Mouse (Mus musculus) natural killer cell, adult 2 months (primary cell): ENCODE data around the gene Cbr4.

Experiments
- DNase-seq, 2 experiments: peaks; one replicate each; pipeline ENCODE4 v3.0.0; 2022; ENCODE audit warnings: low spot score in 2 of 2

Cbr4 gene

DNA sequence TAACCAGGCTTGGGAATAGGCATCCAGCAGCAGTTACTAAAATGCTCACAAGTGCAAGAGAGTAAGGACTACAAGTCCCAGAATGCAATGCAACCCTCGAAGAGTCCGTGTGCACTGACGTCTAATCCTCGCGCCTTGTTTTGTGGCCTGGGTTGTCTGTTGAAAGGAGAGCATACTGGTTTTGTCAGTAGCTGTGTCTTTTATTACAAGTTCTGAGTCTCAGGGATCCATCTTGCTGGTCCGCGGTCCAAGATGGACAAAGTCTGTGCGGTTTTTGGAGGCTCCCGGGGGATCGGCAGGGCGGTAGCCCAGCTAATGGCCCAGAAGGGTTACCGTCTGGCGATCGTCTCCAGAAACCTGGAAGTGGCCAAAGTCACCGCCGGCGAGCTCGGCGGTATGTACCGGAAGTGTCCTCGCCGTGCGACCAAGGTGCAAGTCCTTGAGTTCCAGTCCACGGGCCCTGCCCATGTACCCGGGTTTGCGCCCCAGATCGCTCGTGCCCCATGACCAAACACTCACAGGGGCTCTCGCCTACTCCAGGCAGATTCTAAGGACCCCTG lies at the start of gene Cbr4:
Gene Cbr4, plus strand, starts transcription at position 138 of the 560 bp plus-strand sequence.
- peak; percentile 85 to 86 for DNase-seq

DNA sequence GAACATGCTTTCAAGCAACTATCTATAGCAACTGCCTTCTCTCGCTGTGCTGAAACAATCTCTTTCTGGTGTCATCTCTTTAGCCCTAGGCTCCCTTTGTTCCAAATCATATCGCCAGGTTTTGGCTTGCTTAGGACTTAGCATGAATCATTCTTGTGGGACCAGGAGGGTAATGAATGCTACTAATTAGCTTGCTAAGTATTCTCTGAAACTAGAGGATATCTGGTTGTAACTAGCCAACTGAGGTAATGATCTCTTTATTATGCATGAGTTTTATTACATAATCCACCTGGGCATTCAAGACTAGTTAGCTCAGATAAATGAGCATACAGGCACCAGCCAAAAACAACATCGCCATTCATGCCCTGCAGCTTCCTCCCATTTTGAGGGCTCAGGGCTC lies 44.5 kb upstream of the Cbr4 start:
- DNase-seq, result no peak

GRCm38 (mm10) chr8:61444358-61444757 lies 43.2 kb upstream of the Cbr4 start:
- no peak for DNase-seq

DNA sequence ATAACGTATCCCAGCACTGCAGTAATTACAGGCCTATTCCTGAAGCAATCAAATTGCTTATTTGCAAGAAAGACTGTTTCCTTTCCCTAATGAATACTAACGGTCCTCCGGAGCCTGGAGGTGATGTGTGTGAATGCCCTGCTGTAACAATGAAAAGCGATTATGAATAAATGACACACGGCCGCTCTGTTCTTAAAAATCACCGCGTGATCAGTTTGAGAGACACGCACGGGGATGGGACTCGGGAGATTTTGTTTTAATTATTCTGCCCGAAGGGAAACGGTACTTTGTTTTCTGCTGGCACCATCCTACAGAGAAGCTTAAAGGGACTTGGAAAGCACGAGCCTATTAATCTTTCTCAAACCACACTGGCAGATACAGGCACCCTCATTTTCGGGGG lies 41.2 kb upstream of the Cbr4 start:
- DNase-seq, result no peak

DNA sequence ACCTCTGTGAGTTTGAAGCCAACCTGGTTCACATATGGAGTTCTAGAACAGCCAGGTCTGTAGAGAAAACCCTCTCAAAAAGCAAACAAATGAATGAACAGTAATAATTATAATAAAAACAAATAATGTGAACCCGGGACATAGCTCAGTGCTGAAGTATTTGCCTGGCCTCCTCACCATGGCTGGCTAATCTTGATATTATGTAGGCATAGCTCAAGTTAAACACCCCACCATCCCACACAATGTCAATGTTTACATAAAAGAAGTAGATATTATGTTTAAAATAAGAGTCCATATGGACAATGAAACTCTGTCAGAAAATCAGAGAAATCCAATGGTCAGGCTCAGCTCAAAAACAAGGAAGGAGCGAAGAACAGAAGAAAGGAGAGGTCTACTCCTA lies 39.4 kb upstream of the Cbr4 start:
- no peak for DNase-seq

DNA sequence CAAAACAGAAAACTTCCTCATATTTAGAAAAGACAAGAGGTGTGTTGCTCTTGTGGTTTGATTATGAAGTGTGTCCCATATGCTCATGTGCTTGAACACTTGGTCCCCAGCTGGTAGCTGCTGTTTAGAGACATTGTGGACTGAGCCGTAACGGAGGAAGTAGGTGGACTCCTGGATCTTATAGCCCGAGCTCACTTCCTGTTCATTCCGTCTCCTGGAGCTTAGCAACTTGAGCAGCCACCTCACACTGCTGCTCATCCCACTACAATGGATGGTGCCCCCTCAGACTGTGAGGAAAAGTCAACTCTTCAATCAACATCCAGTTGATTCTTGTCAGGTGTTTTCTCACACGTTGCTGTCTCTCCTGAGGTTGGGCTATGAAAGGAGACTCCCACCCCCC lies 38.7 kb upstream of the Cbr4 start:
- DNase-seq, result no peak

- peak in 1 of 2 experiments; percentile 1 for DNase-seq
These were observed 36.5 kb upstream of the Cbr4 start for GRCm38 (mm10) chr8:61450916-61451575.

DNA sequence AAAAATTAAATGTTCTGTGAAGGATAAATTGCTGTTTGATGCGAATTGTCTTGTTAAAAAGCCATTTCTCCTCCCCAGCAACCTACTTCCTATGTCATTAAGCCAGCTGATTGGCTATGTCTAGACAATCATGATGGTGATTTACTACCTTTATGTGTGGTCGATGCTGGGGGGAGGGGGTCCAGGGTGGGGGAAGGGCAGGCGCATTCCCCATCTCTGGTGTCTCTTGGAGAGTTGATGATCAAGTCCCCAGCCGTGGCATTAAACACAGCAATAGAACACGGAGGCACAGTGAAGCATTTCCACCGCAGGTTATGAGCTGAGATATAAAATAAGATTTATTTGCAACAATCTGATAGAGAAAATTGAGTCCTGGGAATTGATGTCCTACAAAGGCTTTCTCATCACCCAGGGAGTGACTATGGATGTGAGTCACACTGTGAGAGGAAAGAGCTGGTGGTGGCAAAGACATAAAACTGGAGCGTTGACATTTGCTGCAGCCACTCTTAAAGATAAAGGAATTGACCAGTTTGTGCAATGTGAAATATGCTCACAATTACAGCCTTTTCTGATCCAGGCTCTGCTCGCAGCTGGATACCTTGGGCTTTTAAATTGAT lies 35.7 kb upstream of the Cbr4 start:
- DNase-seq, result no peak

DNA sequence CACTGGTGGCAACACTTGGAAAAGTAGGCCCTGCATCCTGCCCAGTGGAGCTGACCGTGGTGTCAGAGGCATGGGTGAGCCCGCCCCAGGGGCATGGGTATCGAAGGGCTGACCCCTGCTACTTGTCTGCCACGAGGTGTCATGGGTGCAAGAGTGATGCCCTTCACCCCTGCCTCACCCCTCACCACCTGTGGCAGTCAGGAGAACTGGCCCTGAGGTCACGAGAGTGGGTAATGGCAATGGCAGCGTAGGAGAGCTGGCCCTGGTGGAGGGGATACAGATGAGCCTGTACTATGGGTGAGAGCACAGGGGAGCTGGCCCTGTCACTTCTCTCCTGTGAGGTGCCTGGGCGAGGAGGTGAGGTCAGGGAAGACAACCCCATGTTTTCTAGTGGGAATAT lies 27.8 kb upstream of the Cbr4 start:
- DNase-seq, result no peak

GRCm38 (mm10) chr8:61462221-61462620 lies 25.3 kb upstream of the Cbr4 start:
- no peak for DNase-seq

- no peak for DNase-seq
These were observed 23.1 kb upstream of the Cbr4 start for GRCm38 (mm10) chr8:61464393-61464792.

DNA sequence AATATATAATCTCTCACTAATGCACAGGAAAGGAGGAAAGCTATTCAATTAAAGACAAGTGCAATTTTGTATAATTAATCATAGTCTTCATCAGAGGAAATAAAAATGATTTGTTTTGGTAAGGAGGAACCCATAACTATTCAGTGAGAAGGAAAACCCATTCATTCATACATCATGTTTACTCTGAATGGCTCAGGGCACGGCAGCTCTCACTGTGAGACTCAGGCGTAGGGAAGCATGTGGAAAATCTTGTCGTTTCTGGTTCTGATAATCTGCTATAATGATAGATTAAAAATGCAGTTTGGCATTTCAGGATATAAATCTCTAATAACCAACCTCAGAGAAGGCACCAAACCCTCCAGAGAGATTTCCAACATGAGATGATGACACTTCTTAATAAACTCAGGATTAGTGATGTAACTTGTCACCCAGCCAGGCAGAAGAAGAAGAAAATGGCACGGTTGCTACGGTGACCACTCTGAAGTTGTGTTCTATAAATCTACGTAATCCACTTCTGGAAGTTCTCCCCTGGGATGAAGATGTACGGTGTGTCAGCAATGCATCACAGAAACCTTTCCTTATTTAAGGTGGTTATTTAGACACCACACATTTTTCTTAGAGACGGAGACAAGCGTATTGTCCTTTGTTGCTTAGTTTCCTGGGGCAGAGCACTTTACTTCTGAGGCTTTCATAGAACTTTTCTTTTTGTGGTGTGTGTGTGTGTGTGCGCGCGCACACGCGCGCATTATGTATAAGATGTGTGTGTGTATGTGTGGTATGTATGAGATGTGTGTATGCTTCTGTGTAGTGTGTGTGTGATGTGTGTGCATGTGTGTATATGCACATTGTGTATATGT lies 20.6 kb upstream of the Cbr4 start:
- DNase-seq, result no peak

DNA sequence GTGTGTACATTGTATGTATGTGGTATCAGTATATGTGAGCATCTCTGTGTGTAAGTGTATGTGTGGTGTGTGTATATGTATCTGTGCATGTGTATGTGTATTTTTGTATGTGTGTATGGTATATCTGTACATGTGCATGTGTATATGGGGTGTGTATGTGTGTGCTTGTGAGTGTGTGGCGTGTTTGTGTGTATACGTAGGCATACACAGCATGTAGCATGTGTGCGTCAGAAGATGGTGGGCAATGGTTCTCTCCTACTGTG lies 20.1 kb upstream of the Cbr4 start:
- no peak for DNase-seq

DNA sequence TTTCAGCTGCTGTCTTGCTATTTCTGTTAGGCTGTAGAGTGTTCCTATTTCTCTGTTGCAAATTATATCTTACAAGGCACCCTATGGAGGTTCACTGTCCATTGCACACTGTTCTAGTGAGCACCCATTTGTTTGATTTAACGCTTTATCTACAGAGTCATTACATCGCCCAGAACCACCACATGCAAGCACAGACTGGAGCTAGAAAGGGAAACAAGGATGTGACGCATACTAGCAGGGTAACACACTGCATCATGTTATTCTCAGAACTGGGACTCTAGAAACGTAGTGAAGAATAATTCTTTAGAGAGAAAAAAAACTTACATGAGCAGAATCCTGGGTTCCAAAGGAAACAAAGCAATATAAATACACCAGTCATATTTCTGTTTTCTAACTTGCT lies 17.3 kb upstream of the Cbr4 start:
- no peak for DNase-seq

GRCm38 (mm10) chr8:61475251-61475673 lies 12.3 kb upstream of the Cbr4 start:
- DNase-seq, result no peak

DNA sequence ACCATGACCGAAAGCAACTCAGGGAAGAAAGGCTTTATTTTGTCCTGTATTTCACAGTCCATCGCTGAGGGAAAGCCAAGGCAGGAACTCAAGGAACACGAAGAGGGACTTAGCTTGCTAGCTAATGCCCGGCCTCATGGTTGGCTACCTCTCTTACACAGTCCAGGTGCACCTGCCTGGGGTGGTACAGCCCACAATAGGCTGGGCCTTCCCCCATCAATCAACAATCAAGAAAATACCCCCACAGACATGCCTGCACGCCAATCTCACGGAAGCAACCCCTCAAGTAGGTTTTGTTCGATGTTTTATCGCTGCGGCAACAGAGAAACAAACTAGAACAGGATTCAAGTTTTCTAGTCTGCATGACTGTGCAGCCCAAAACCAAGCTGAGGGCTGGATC lies 11.4 kb upstream of the Cbr4 start:
- DNase-seq, result no peak

GRCm38 (mm10) chr8:61478150-61478549 lies 9.4 kb upstream of the Cbr4 start:
- no peak for DNase-seq

GRCm38 (mm10) chr8:61478793-61479192 lies 8.7 kb upstream of the Cbr4 start:
- DNase-seq, result no peak

DNA sequence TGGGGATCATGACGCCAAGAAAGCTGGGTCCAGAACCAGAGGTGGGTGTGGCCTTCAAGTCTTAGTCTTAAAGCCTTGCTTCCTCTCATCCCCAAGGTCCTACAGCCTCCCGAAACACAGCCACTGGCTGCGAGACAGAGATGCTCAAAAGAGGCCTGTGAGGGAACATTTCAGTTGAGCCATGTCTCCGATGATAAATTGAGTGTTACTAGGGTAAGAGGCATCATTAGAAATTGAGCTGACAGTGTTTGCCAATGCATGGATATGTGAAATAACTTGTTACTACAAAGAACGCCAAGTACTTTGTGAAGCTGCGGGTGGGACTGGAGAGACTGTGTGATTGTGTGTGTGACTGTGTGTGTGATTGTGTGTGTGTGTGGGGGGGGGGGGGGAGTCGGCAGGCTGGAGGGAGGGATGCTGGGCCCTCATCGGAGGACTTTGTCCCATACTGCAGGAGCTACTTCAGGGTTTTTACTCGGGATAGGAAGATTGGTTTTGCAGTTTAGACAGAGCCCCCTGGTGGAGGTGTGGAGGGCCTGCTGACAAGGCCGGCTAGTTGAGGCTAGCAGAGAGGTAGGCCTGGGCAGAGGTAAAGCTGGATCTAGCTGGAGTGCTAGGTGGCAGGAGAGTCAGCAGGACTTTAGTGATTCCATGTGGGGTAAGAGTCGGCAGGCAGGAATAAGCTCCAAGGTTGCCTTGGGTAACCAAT lies 7.9 kb upstream of the Cbr4 start:
- peak in 1 of 2 experiments; percentile 46 for DNase-seq

DNA sequence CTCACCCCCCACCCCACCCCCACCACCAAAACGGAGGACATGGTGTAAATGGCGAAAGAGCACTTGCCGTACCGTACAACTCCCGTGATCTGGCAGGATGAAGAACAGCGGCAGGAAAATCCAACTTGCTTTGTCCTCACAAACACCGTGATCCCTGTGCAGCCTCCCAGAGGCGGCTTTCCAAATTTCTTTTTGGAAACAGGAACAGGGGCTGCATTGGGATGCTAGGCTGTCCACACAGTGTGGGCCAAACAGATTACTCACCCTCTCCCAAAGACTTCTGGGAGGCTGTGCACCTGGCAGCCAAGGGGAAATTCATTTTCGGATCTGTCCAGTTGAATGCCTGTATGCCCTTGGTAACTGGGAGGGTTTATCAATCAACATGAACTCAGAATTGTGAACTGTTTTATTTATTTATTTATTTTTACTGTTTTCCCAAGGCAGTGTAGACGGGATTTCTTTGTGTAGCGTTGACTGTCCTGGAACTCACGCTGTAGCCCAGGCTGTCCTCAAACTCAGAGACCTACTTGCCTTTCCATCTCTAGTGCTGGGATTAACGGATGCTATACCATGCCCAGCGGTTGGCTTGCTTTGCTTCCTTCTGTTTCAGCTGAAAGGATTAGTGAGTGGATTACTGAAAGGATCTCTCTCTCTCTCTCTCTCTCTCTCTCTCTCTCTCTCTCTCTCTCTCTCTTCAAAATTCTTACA lies 7.1 kb upstream of the Cbr4 start:
- DNase-seq, result no peak

DNA sequence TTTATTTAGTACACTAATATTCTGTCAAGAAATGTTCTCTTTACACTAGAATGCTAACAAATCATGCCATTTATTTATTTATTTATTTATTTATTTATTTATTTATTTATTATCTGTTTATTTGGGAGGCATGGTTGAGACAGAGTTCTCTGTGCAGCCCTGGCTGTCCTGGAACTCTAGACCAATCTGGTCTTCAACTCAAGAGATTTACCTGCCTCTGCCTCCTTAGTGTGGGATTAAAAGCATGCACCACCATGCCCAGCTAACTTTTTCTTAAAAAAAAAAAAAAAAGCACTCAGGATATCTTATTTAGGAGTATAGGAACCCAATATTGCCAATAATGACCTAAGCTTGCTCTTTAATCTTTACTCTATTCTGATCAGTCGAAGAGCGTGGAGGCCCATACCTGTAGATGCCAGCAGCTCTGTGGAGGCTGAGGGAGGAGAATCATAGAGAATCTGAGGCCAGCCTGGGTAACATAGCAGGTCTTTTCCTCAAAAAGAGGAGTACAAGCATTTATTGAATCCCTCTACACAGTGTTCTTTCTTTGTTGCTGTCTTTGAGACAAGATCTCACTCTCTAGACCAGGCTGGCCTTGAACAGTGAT lies 508 bp upstream of the Cbr4 start:
- DNase-seq, result no peak
